Mouse (Mus musculus) CH12.LX (cell line): ENCODE results near the gene Tnrc6b.

Source experiments
- CHD1 ChIP-seq: IDR thresholded peaks from 2 replicates; pipeline ENCODE4 v1.6.1; 2012; ENCODE audit warnings: low read depth, low read length, improper control_type of control experiment, inconsistent platforms
- CTCF ChIP-seq, 2 experiments: IDR thresholded peaks in 1 of 2; conservative IDR thresholded peaks in 1 of 2; 2 replicates each; pipeline ENCODE4 v1.5.1; 2011 to 2012; ENCODE audit warnings: low read depth in 2 of 2, low read length in 2 of 2, improper control_type of control experiment in 1 of 2, inconsistent platforms in 1 of 2, mild to moderate bottlenecking in 1 of 2, moderate library complexity in 1 of 2
- POLR2AphosphoS2 ChIP-seq: IDR thresholded peaks from 2 replicates; pipeline ENCODE4 v1.6.1; 2011; ENCODE audit warnings: low read depth, low read length, improper control_type of control experiment
- UBTF ChIP-seq: IDR thresholded peaks from 2 replicates; pipeline ENCODE4 v1.6.1; 2012; ENCODE audit warnings: low read depth, mild to moderate bottlenecking, inconsistent platforms, low read length, improper control_type of control experiment, moderate library complexity

- no peak for TF ChIP-seq CHD1
- TF ChIP-seq UBTF = no peak
- no peak for TF ChIP-seq POLR2AphosphoS2
- TF ChIP-seq CTCF (conservative IDR thresholded peaks at IDR 0.05 in 1 of 2, IDR thresholded peaks at IDR 0.05 in 1 of 2; ENCODE audit: low read depth in 2 of 2, low read length in 2 of 2) = no peak
Measured at GRCm38 (mm10) chr15:80886361-80887156, 175.4 kb downstream of the Tnrc6b start.
